Mouse (Mus musculus) ovary, postnatal 10 days (tissue): ENCODE results near the gene AF067061.
"Not testable (repeated sequence)": the region's sequence is repeated elsewhere in the genome, so short reads cannot be mapped to it uniquely, and the experiment has no call there.

Experiments used
- DNase-seq: peaks from one replicate; pipeline ENCODE4 v3.0.0; 2022; ENCODE audit warnings: low spot score

Gene AF067061

GRCm38 (mm10) chr13:120262870-120263269 lies at the start of gene AF067061:
Gene AF067061 (plus strand): TSS chr13:120263114.
- not testable (repeated sequence) for DNase-seq

- not testable (repeated sequence) for DNase-seq
Observed at GRCm38 (mm10) chr13:120215847-120216246, 47.1 kb upstream of the AF067061 start, which contains the start of gene Gm21762. Gene Gm21762 (minus strand): TSS chr13:120215947.

- not testable (repeated sequence) for DNase-seq
Observed at GRCm38 (mm10) chr13:120220922-120221321, 42.0 kb upstream of the AF067061 start.

- not testable (repeated sequence) for DNase-seq
Observed at GRCm38 (mm10) chr13:120223012-120223659, 39.8 kb upstream of the AF067061 start.

- not testable (repeated sequence) for DNase-seq
Observed at GRCm38 (mm10) chr13:120231798-120232197, 31.1 kb upstream of the AF067061 start.

GRCm38 (mm10) chr13:120232447-120233049 lies 30.4 kb upstream of the AF067061 start:
- not testable (repeated sequence) for DNase-seq

- DNase-seq: not testable (repeated sequence)
Observed at GRCm38 (mm10) chr13:120238811-120239210, 24.1 kb upstream of the AF067061 start, which contains the start of gene Gm21731. Gene Gm21731 (plus strand): TSS chr13:120239111.

- not testable (repeated sequence) for DNase-seq
Observed at GRCm38 (mm10) chr13:120251208-120251924, 11.5 kb upstream of the AF067061 start.

GRCm38 (mm10) chr13:120258817-120259658 lies 3.9 kb upstream of the AF067061 start:
- DNase-seq: not testable (repeated sequence)

GRCm38 (mm10) chr13:120259718-120260117 lies 3.2 kb upstream of the AF067061 start:
- not testable (repeated sequence) for DNase-seq

- not testable (repeated sequence) for DNase-seq
Observed at GRCm38 (mm10) chr13:120277837-120278236, 14.9 kb downstream of the AF067061 start.

- DNase-seq: no peak
Observed at GRCm38 (mm10) chr13:120278784-120279183, 15.9 kb downstream of the AF067061 start.

- DNase-seq: no peak
Observed at GRCm38 (mm10) chr13:120299324-120299894, 36.5 kb downstream of the AF067061 start.

GRCm38 (mm10) chr13:120299991-120300442 lies 37.1 kb downstream of the AF067061 start, which contains the start of gene BC147527:
Gene BC147527 (plus strand): TSS chr13:120300392.
- no peak for DNase-seq

GRCm38 (mm10) chr13:120300853-120301252 lies 37.9 kb downstream of the AF067061 start:
- DNase-seq: no peak

- DNase-seq: no peak
Observed at GRCm38 (mm10) chr13:120310749-120311148, 47.8 kb downstream of the AF067061 start.

- DNase-seq: no peak
Observed at GRCm38 (mm10) chr13:120313584-120313983, 50.7 kb downstream of the AF067061 start.
